Mouse (Mus musculus) heart, embryonic 16.5 days (tissue): ENCODE data around the gene Dkk3. TPM values are rescaled to one million over a fixed set of nuclear protein-coding genes. Genes with fewer than 3 reads are reported as not detected.
"Not testable (repeated sequence)": the region's sequence is repeated elsewhere in the genome, so short reads cannot be mapped to it uniquely, and the experiment has no call there.

Experiments used
- ATAC-seq: fragments of 200-750 bp; cut with Nextera tagmentation; replicated peaks from 2 replicates; pipeline ENCODE4 v1.8.0; 2017; ENCODE audit warnings: moderate number of reproducible peaks; ENCODE audit not compliant: insufficient read depth, low FRiP score; ENCODE audit errors: extremely low read depth
- H3K27ac ChIP-seq: fragments of 300-500 bp; sonication (generic); 2 replicates; pipeline ENCODE4 v1.5.1; 2014; ENCODE audit warnings: mild to moderate bottlenecking, low read length, control low read depth, moderate library complexity
- H3K27me3 ChIP-seq: fragments of 300-500 bp; sonication (generic); 2 replicates; pipeline ENCODE4 v1.6.1; 2014; ENCODE audit warnings: low read length, mixed read lengths; ENCODE audit not compliant: control insufficient read depth, insufficient read depth
- H3K36me3 ChIP-seq: fragments of 300-500 bp; sonication (generic); 2 replicates; pipeline ENCODE4 v1.6.1; 2014; ENCODE audit not compliant: control insufficient read depth, insufficient read depth
- H3K4me1 ChIP-seq: fragments of 300-500 bp; sonication (generic); 2 replicates; pipeline ENCODE4 v1.6.1; 2014; ENCODE audit warnings: low read length, mixed read lengths; ENCODE audit not compliant: control insufficient read depth, insufficient read depth
- H3K4me2 ChIP-seq: fragments of 300-500 bp; sonication (generic); 2 replicates; pipeline ENCODE4 v1.6.1; 2014; ENCODE audit warnings: low read depth, mild to moderate bottlenecking, control low read depth, low read length
- H3K4me3 ChIP-seq: fragments of 300-500 bp; sonication (generic); 2 replicates; pipeline ENCODE4 v1.5.1; 2014; ENCODE audit warnings: mild to moderate bottlenecking, control low read depth, low read length
- H3K9ac ChIP-seq: fragments of 300-500 bp; sonication (generic); 2 replicates; pipeline ENCODE4 v1.6.1; 2014; ENCODE audit warnings: low read length, control low read depth
- H3K9me3 ChIP-seq: fragments of 300-500 bp; sonication (generic); replicated peaks from 2 replicates; pipeline ENCODE4 v1.6.1; 2016; ENCODE audit warnings: low read length; ENCODE audit not compliant: control insufficient read depth
- WGBS: fragments of 180-500 bp; shearing (Covaris S2); extraction: QIAGEN DNeasy Blood & Tissue Kit; methylation state at CpG from one replicate; pipeline ENCODE4 v1.1.7; 2014; 5-methylcytosine and 5-hydroxymethylcytosine counted together
- polyA plus RNA-seq: library from polyadenylated mRNA; unstranded; fragments of >200 nt; fragmentation: Nextera tagmentation; extraction: Ambion mirVana; gene quantifications from 2 replicates; pipeline ENCODE4 v1.2.1, GENCODE M21; 2015

Gene Dkk3
- polyA plus RNA-seq, 1 experiment from 2014 or later = 91.0 TPM

DNA sequence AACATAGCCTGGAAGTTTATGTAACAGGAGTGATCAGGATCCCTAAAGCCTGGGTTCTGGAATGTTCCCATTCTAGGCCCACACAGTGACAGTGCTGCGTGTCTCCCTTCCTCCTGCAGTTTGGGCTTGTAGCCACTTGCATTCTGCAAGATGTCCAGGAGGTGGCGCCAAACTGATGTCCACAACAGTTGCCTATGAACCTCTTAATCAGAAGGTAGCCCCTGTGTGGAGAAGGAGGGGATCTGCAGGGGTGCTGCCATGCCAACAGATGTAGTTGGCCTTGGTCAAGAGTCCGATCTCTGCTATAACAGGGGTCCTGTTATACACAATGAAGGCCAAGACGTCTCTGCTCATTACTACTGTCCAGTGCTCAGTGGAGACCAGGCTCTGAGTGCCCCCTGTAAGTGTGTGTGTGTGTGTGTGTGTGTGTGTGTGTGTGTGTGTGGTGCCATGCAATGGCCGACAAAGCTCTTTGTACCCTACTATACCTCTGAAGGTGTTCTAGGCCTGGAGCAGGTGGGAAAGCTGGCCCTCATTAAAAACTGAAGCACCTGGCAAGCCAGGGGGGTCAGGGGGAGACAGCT is 24.5 kb upstream of the Dkk3 start:
- no peak overlapping the region for H3K9ac ChIP-seq
- no peaks in the 10 kb centered on the region for H3K27me3 ChIP-seq
- H3K4me1 ChIP-seq = peaks cover 16% of the 10 kb centered on the region
- no peak overlapping the region for H3K4me2 ChIP-seq
- H3K27ac ChIP-seq = no peak overlapping the region
- ATAC-seq = peak; percentile 44; the same call in 1 of the 2 replicates
- H3K9me3 ChIP-seq = no peaks in the 10 kb centered on the region
- no peaks in the 10 kb centered on the region for H3K36me3 ChIP-seq
- H3K4me3 ChIP-seq = no peak overlapping the region
- WGBS = 25% methylated on average over 5 of the region's 5 CpGs

DNA sequence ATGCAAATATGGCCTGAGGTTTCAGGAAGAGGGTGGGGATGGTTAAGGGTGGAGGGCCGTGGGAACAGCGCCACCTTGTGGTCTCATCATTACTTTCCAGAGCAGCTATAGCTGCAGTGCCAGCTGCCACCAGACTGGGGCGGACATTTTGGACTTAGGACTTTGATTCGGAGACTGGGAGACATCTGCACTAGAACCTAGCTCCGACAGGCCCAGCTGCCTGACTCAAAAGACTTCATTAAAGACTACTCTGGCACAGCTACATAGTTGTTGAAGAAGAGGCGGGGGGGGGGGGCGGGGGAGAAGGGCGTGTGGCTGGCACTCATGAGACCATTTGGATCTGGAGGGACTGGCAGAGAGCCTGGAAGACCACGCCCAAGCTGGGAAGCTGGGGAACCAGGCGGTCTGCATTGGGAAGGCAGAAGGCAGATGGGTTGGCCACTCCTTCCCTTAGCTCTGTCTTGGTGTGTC is 21.4 kb upstream of the Dkk3 start:
- peak; percentile 79 for ATAC-seq
- peak overlapping the region; percentile 55 for H3K4me2 ChIP-seq
- no peaks in the 10 kb centered on the region for H3K9me3 ChIP-seq
- peak overlapping the region; percentile 53 for H3K9ac ChIP-seq
- no peaks in the 10 kb centered on the region for H3K36me3 ChIP-seq
- peaks cover 5% of the 10 kb centered on the region; the same call in 1 of the 2 replicates for H3K4me1 ChIP-seq
- WGBS = 4% methylated on average over 8 of the region's 10 CpGs
- H3K27me3 ChIP-seq = no peaks in the 10 kb centered on the region
- no peak overlapping the region for H3K27ac ChIP-seq
- peak overlapping the region; percentile 31 for H3K4me3 ChIP-seq

DNA sequence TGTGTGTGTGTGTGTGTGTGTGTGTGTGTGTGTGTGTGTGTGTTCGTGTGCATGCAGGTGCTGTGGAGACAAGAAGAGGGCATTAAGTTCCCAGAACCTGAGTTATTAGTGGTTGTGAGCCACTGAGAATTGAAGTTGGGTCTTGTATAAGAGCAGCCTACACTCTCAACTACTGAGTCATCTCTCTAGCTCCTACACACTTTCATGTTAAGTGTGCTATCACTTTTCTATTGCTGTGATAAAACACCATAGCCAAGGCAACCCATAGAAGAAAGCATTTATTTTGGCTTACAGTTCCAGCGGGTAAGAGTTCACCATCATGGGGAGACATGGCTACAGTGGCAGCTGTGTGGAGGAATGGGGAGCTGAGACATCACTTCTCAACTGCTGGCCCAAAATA is 17.8 kb upstream of the Dkk3 start:
- no peak overlapping the region for H3K4me3 ChIP-seq
- no peaks in the 10 kb centered on the region for H3K9me3 ChIP-seq
- no peaks in the 10 kb centered on the region for H3K36me3 ChIP-seq
- H3K27me3 ChIP-seq = no peaks in the 10 kb centered on the region
- 87% methylated on average over 2 of the region's 2 CpGs for WGBS
- no peak overlapping the region for H3K27ac ChIP-seq
- no peak overlapping the region for H3K9ac ChIP-seq
- H3K4me2 ChIP-seq = no peak overlapping the region
- no peak for ATAC-seq
- peaks cover 5% of the 10 kb centered on the region; the same call in 1 of the 2 replicates for H3K4me1 ChIP-seq

DNA sequence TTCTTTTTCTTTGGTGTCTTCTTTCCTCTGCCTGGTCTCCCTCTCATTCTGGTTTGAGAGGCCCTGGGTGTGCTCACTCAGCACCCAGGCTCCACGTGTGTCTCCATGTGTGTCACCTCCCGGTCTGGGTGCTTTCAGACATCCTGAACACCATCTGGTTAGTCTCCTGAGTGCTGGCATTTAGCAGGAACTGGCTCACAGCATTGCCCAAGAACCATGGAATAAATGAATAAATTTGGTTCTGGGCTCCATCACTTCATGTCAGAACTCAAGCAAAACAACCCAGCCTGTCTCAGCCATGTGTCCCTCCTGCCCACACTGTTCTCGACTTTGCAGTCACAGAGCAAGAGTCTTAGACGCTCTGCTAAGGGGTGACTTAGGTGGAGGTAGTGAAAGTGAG is 13.8 kb upstream of the Dkk3 start:
- no peak for ATAC-seq
- H3K27ac ChIP-seq = no peak overlapping the region
- no peaks in the 10 kb centered on the region for H3K27me3 ChIP-seq

DNA sequence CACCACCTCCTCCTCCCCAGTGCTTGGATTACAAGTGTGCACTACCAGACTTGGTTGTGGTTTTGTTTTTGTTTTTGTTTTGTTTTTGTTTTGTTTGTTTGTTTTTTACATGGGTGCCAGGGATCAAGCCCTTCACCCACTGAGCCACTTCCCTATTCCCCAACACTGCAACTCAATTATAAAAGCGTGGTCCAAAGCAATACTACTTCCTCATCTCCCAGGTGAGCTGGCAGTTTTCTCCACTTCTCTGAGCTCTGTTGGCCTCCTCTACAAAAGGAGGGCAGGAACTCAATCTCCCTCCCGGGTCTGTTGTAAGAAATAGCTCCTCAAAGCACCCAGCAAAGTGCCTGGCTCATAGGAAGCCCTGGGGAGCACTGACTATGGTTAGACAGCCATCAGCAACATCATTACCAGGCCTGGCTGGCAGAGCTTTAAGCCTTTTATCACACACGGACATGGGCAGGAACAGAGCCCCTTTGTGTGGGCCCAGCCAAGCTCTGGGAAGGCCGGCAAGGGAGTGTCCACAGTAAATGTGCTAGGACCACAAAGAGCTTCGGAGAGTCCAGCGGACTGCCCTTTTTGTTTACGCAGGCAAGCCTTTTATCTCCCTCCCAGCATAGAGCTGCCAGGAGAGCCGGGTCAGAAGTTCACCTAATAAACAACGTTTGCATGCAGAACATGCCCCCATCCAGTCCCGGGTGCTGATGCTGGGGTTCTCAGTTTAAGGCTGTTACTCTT is 11.3 kb upstream of the Dkk3 start:
- Histone ChIP-seq H3K27me3 (no peaks in the 10 kb centered on the region), H3K4me1 (peaks cover 6% of the 10 kb centered on the region; the same call in 1 of the 2 replicates), H3K36me3 (no peaks in the 10 kb centered on the region), H3K4me3 (no peak overlapping the region), H3K27ac (no peak overlapping the region; the same call in 1 of the 2 replicates), H3K9me3 (no peaks in the 10 kb centered on the region), H3K9ac (no peak overlapping the region), H3K4me2 (no peak overlapping the region)
- WGBS = 25% methylated on average over 10 of the region's 10 CpGs
- ATAC-seq = peak; percentile 37; the same call in 1 of the 2 replicates

More for the DNA sequence above, 13.8 kb upstream of the Dkk3 start:
- Histone ChIP-seq H3K36me3 (no peaks in the 10 kb centered on the region), H3K9ac (no peak overlapping the region), H3K4me3 (no peak overlapping the region), H3K4me1 (peaks cover 6% of the 10 kb centered on the region; the same call in 1 of the 2 replicates), H3K9me3 (no peaks in the 10 kb centered on the region), H3K4me2 (no peak overlapping the region)
- WGBS = 65% methylated on average over 4 of the region's 4 CpGs

DNA sequence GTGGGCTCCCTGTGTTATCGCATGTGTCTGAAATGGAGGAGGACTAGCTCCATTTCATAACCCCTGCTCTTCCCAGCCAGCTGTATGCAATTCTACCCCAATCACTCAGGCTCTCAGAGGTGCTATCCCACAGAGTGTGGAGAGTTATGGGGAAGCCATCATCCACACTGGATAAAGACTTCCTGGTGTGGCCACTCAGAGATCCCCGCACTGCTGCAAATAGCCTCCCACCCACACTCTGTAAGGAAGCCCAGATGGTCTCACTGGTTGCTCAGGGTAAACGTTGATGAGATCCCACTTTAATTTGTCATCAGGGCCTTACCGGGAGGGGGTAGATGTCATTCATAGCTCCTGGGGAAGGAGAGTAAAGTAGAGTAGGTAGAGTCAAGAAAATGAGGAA is 6.7 kb upstream of the Dkk3 start:
- Histone ChIP-seq H3K36me3 (no peaks in the 10 kb centered on the region), H3K27ac (no peak overlapping the region), H3K9ac (no peak overlapping the region), H3K4me2 (no peak overlapping the region), H3K4me1 (peaks cover 5% of the 10 kb centered on the region; the same call in 1 of the 2 replicates), H3K9me3 (no peaks in the 10 kb centered on the region), H3K27me3 (0 out of 2 replicates have a peak, but pooled peaks cover 2% of the 10 kb centered on the region), H3K4me3 (no peak overlapping the region)
- ATAC-seq = no peak
- 56% methylated on average over 4 of the region's 4 CpGs for WGBS

DNA sequence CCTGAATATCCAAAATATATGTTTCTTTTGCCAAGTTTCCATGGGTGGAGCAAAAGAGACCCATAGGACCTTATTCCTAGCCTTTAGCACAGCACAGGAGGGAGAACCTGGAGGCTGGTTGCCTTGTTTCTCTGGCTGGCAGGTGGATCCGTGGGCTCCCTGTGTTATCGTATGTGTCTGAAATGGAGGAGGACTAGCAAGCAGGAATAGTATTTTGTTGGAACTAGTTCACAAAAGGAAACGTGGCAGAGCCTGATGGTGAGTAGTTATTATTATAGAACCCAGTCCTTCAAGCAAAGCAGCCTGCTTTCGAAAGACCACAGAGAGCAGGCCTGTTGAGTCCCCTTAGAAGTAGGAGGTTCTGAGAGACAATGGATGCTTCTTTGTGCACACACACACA is 6.2 kb upstream of the Dkk3 start:
- not testable (repeated sequence) for H3K27me3 ChIP-seq, H3K36me3 ChIP-seq, H3K4me1 ChIP-seq, H3K4me3 ChIP-seq, ATAC-seq, H3K27ac ChIP-seq, H3K4me2 ChIP-seq, H3K9ac ChIP-seq, H3K9me3 ChIP-seq
- 91% methylated on average over 4 of the region's 4 CpGs for WGBS

DNA sequence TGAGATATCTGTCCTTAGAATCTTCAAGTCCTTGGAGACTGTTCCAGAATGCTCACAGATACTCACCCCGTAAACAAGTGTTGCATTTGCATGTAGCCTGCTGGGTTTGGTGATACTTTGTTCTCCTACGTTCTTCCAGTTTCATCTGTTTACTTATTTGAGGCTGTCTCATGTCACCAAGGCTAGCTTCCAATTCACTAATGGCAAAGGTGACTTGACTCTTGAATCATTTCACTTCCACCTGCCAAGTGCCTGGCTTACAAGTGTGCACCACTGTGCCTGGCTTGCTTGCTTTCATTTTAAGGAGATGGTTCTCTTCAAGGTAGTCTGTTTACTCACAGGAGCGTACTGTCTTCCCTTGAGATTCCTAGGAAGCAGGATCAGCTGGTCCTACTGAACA is 5.6 kb upstream of the Dkk3 start:
- no peaks in the 10 kb centered on the region for H3K4me1 ChIP-seq
- H3K4me2 ChIP-seq = no peak overlapping the region
- no peaks in the 10 kb centered on the region for H3K36me3 ChIP-seq
- H3K9ac ChIP-seq = no peak overlapping the region
- no peak overlapping the region for H3K4me3 ChIP-seq
- H3K27ac ChIP-seq = no peak overlapping the region
- H3K27me3 ChIP-seq = 0 out of 2 replicates have a peak, but pooled peaks cover 2% of the 10 kb centered on the region
- 88% methylated on average over 3 of the region's 3 CpGs for WGBS
- no peaks in the 10 kb centered on the region for H3K9me3 ChIP-seq
- no peak for ATAC-seq

DNA sequence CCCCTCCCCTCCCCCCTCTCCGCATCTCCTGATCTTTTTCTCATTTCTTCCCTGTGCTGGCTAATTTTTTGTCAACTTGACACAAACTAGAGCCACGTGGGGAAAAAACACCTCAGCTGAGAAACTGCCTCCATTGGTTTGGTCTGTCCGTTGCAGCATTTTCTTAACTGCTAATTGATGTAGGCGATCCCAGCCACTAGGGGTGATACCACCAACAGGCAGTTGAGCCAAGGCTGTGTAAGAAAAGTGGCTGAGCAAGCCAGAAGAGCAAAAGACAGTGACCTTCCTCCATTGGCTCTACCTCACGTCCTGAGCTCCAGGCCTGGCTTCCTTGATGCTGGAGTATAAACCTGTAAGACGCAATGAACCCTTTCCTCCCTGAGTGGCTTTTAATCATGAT is 978 bp upstream of the Dkk3 start:
- 53% methylated on average over 5 of the region's 6 CpGs for WGBS
- H3K4me2 ChIP-seq = no peak overlapping the region
- H3K27ac ChIP-seq = no peak overlapping the region
- H3K9me3 ChIP-seq = no peaks in the 10 kb centered on the region
- no peak for ATAC-seq
- no peaks in the 10 kb centered on the region for H3K36me3 ChIP-seq
- no peak overlapping the region for H3K9ac ChIP-seq
- 0 out of 2 replicates have a peak, but pooled peaks cover 2% of the 10 kb centered on the region for H3K27me3 ChIP-seq
- peaks cover 9% of the 10 kb centered on the region for H3K4me1 ChIP-seq
- no peak overlapping the region for H3K4me3 ChIP-seq
